Mouse (Mus musculus) telencephalon, adult 2 months (tissue): ENCODE data around the gene Akt2.
A peak's percentile ranks its signal among the peaks of the same experiment; 100 is the strongest.
"Not testable (repeated sequence)": the region's sequence is repeated elsewhere in the genome, so short reads cannot be mapped to it uniquely, and the experiment has no call there.

Experiments used
- DNase-seq: peaks from one replicate; pipeline ENCODE4 v3.0.0-alpha.2; 2011; ENCODE audit warnings: low read depth, low spot score

The Akt2 gene

DNA sequence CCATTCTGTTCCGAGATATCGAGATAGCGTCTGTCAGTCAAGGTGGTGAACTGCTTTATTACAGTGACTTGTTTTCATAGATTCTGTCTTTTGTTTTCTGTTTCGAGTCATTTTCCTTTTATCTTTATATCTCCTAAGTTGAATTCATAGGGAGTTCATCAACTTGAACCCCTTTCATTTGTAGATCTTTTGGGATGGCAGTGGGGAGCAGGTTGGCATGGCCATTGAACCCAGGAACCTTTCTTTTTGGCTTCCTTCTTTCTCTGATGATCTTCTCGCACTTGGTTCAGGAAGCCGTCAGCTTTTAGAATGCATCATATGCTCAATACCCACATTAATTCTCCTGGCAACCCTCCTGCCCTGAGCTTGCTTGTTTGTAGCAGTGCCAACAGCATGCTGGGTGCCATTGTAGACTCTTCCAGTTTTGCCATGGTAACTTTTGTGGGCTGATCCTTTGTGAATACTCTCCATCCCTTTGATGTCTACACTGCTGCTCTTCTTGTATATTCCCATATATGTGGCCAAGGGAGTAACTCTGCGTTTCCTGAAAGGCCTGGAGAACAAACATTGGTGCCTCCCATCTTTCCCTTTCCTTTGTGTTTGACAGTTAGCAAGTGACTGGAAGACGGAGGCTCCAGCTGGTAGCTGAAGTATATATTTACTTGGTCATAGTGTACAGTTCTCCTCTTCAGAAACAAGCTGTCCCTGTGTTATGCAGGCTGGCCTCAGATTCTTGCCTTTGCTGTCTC is 22.6 kb downstream of the Akt2 start:
- no peak for DNase-seq

DNA sequence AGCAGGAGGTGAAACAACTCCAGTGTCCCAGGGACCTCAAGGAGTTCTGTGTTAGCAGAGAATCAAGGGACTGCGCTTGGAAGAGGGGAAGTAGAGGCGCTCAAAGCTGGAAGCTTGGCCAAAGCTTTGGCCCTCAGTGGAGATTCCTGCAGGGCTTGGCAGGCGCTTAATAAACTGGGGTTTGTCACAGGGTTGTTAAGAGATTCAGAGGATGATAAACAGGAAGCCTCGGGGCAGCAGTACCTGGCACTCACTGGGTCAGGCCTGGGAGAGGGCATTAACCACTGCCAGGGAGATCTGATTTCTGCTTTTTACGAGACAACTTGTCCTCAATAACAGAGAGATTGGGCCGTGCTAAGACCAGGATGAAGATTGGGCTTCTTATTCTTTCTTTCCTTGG is 29.7 kb downstream of the Akt2 start:
- no peak for DNase-seq

DNA sequence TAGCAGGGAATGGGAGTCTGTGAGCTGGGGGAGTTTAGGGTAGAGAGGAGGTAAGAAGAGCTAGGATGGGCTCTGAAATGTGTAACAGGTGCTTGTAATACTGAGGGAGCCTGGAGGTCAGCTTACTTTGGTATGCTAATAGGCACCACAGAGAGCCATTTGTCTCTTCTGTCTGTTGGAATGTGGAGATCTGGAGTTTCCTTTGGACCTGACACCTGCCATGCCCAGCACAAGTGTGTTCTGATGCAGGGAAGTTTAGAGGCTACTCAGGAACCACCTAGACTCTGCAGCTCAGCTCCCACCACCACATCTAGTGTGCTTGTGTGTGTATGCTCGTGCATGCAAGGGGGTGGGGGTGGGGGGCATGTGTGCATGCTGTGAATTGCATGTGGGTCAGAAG is 30.9 kb downstream of the Akt2 start:
- no peak for DNase-seq

DNA sequence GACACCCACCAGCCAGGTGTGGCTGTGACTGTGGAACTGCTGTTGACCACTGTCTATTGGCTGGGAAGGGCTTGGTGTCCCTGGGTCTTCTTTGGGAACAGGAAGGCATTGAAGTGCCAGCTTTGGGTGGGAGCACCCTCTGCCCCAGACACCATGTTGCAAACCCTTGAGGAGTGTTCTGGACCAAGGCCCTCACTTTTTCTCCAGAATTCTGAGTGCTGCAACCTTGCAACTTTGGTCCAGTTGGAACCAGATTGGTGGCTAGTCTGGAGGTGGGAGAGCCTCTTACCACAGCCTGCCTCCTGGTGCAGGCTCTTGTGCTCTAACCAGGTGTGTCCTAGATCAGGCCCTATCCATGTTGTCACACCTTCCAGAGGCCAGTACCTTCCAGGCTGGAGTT is 33.6 kb downstream of the Akt2 start:
- DNase-seq: no peak

DNA sequence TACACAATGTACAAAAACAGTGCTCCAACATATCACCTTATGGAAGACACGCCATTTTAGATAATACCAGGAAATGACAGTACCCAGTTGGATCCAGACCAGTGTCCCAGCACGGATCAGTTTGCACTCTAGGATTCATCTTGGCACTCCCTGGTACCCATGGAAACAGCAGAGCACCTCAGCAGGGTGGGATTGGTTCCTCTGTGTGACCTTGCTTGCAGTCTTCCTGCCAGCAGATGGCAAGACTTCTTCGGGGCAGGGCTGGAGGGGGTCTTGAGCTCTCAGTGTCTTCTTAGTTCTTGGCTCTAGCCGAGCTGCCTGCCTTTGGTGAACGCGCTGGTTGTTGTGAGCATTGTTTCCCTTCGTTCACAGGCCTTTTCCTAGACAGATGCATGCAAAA is 36.4 kb downstream of the Akt2 start:
- no peak for DNase-seq

DNA sequence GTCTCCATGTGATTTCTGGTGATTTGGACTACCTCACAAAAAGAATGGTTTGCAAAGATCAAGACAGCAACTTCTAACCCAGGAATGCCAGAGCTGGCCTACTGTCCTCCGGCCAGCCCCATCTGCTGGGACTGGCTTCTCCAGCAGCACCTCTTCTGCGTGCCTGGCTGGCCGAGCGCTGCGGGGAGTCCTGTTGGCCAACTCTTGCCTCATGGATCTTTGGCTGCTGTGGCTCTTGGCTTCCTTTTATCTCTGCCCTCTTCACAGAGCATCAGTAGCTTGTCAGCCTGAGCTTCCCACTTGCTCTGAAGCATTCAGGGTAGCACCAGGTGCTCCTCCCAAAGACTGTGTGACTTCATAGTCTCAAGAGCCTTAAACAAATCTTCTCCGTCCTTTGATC is 36.8 kb downstream of the Akt2 start:
- no peak for DNase-seq

DNA sequence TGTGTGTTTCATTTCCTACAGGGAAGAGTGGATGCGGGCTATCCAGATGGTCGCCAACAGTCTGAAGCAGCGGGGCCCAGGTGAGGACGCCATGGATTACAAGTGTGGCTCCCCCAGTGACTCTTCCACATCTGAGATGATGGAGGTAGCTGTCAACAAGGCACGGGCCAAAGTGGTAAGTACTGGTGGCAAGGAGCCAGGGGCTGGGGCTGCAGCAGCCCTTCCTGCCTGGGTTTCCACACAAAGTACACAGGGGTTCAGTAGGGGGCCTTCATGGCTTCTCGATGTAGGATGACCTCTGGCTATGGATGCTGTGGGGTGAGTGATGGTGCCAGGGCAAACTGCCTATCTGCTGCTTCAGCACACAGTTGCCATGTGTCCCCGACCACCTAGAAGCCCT is 37.5 kb downstream of the Akt2 start:
- not testable (repeated sequence) for DNase-seq

DNA sequence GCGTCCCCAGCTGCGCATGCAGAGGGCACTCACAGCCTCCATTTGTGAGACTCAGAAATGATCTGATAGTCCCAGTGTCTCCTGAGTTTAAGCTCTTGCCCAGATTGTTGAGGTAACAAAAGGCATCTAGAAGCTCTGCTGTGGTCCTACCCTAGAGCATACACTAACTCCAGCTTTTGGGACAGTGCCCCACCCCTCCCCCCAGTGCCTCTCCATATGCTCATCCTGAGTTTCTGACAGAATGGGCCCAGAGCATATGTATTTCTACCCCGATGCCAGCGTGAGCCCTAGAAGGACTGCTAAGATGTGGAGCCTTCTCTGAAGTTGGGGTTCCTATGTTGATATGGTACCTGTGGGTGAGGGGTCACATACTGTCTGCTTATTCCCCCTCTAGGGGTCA is 40.1 kb downstream of the Akt2 start:
- no peak for DNase-seq

DNA sequence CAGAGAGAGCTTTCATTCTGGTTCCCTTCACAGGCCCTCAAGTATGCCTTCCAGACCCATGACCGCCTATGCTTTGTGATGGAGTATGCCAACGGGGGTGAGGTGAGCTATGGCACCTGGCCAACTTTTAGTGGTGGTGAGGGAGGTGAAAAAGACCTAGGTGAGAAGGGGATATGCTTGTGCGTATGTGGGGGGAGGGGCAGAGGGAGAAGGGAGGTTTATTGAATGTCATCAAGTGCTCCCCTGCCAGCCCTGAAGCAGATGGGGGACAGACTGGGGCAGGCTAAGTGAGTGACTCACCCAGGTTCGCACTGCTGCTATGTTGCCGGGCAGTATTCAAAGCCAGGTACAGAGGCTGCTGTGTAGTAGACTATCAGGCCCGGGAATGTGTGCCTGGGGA is 41.8 kb downstream of the Akt2 start:
- no peak for DNase-seq

DNA sequence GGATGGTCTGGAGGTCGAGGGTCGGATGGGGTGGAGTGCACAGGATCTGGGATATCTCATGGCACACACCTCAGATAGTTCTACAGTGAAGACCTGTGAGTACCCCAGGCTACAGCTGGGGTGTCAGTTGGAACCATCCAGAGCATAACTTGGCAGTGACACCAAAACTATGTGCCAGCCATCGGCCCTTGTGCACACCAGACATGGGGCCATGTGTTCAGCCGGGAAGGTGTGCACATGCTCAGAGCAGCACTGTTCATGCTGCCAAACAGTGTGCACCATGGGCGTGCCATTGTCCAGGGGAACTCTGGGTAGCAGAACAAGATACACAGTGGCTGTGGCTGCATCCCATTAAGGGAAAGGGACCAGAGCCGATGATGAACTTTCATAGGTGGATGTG is 43.3 kb downstream of the Akt2 start:
- DNase-seq: no peak

DNA sequence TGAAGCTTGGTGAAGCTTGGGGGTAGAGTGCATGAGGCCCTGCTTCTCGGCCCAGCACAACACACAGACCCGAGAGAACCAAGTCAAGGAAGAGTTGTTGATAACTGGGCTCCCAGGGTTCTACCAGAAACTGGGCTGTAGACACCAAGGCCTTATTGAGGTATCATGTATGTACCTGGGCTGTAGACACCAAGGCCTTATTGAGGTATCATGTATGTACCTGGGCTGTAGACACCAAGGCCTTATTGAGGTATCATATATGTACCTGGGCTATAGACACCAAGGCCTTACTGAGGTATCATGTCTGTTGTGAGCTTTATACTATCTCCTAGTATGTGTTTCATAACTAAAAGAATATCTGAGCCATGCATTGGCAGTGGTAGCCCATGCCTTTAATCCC is 43.7 kb downstream of the Akt2 start:
- DNase-seq: not testable (repeated sequence)

DNA sequence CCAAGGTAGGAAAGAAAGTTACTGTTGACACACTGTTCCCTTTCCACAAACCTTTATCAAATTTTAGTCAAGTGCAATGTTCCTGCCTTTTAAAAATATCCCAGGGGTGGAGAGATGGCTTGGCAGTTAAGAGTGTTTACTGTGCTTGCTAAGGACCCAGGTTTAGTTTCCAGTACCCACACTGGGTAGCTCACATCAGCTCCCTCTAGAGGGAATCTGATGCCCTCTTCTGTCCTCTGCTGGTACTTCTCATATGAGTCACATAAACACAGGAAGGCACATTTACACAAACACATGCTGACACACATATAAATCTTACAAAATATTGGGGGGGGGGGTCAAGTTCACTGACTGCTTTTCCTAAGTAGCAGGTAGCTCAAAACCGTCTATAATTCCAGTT is 53.1 kb downstream of the Akt2 start:
- DNase-seq: no peak

DNA sequence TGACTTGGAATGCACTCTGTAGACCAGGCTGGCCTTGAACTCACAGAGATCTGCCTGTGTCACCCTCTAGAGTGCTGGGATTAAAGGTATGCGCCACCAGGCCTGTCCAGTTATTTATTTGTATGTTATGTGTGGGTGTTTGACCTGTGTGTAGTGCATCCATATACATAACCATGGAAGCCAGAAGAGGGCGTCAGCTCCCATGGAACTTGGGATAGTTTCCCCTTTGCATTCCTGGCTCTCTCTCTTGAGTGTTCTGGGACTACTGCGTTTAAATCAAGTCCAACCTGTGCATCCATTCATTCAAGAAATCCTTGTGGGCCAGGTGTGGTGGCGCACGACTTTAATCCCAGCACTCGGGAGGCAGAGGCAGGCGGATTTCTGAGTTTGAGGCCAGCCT is 55.2 kb downstream of the Akt2 start:
- DNase-seq: no peak

DNA sequence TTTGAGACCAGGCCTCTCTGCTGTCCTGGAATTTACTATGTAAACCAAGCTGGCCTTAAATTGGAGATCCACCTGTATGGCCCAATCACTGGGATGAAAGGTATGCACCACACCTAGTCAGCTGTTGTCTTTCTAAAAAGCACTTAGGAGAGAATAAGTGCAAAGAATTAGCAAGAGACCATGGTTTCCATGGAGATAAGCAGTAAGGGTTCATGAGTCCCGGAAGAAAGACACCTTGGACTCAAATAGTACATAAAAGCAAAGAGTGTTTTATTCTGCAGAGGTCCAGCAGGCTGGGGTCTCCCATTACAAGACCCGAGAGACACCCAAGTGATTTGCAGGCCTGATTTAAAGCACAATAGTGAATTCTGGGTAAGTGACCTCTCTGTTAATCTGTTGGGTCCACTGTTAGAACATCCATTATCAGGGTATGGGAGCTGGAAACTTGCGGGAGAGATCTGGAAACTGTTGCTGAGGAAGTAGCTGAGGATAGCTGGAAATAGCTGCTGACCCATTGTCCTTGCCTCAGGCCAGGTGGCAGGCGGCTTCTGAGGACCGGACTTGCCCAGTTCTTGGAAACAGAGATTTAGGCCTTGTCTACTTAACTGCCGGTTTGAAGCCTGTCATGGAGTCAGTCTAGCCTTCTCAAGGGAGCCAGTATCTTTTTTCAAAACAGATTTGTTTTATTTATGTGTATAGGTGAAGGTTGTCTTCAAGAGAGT is 56.1 kb downstream of the Akt2 start:
- DNase-seq: no peak

DNA sequence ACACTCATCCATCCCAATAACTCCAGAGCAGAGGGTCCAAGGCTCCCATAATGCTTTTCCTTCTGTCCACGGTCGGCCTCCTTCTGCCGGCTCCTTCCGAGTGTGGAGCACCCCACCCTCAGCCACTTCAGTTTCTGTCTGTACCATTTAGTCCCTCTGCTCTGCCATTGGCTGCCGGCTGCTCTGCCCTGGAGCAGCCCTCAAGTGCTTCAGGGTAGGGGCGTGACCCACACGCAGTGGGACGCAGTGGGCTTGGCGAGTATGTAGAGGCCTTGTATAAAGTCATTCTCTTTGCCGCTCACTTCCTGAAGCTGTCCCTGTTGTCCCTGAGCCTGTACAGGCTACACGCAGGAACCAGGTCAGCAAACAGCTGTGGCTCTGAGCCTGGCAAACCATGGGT is 58.4 kb downstream of the Akt2 start:
- no peak for DNase-seq

DNA sequence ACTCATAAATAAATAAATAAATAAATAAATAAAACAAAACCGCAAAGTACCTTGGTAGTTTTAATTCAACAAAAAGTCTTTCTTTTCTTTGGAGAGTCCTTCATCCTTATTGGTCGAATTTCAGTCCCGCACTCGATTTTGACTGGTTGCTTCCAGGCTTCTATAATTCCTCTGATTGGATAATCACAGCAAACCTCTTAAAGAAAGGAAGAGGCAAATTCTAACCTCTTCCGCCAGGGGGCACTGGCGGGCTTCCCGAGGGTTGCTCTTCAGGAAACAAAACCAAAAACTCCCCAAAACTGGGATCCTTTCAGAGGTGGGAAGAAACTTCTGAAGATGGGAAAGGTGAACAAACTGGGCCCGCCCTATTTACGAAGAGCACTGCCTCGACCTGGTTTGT is 59.6 kb downstream of the Akt2 start:
- peak; percentile 79 for DNase-seq

DNA sequence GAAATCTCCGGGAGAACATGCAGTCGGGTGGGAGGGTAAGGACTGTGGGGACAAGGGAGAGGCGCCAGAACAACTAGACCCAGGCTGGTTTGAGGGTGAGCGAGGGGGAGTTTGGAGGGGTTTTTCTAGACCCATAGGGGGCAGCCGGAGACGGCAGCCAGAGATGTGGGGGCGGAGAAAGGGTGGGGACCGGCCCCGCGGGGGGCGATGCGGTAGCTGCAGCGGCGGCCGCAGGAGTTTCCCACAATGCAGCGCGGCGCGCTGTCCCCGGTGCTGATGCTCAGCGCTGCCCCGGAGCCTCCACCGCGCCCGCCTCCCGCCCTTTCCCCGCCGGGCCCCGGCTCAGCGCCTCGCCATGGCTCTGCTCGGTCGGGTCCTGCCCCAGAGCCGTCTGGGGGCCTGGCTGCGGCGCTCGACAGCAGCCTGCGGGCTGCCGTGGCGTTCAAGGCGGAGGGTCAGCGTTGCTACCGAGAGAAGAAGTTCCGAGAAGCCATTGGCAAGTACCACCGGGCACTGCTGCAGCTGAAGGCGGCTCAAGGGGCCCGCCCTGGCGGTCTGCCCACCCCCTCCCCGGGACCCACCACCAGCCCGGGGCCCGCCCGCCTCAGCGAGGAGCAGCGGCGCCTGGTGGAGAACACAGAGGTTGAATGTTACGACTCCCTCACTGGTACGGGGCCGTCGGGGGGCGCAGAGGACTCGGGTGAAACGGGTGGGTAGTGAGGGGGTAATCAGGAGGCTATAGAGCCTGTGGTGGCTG is 62.5 kb downstream of the Akt2 start, which contains the start of gene Ttc9b:
Ttc9b (plus strand) TSS at position 235 of the 757 bp plus-strand sequence.
- peak; percentile 55 for DNase-seq

DNA sequence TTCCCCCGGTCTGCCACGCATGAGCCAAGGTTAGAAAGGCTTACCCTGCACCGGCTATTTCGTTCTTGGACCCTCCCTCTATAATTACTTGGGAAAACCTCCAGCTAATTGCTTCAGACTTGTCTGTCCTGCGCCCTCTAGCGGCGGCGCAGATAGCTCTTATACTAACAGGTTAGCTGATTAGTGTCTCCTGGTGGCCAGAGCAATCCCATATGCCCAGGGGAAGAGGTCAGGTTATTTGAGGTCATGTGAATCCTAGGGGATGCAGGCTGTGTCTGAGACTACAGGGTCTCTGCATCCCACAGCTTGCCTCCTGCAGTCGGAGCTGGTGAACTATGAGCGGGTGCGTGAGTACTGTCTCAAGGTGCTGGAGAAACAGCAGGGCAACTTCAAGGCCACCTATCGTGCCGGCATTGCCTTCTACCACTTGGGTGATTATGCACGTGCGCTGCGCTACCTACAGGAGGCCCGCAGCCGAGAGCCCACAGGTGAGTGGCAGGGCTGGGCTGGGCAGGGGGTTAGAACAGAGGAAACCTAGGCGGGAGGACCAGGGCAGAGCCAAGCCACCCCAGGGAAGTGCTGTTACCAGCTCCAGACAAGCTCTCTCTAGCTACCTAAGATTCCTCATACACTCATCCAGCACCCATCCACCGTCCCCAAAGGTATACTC is 63.4 kb downstream of the Akt2 start:
- peak; percentile 58 for DNase-seq

DNA sequence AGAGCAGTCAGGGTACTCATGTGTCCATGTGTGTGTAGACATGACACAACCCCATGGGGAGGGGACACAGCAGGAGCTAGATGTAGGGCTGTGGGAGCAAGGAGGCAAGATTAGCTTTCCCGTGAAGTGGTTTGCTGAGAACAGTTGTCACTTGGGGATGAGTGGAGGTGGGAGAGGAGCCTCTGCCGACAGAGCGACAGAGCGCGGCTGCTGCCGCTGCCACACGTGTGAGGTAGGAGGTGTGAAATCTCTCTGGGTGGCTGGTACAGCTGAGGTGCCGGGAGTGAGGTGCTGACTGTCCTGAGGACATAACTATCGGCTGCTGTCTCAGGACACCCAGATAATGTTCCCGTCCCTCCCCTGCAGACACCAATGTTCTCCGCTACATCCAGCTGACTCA is 64.2 kb downstream of the Akt2 start:
- DNase-seq: peak; percentile 83

DNA sequence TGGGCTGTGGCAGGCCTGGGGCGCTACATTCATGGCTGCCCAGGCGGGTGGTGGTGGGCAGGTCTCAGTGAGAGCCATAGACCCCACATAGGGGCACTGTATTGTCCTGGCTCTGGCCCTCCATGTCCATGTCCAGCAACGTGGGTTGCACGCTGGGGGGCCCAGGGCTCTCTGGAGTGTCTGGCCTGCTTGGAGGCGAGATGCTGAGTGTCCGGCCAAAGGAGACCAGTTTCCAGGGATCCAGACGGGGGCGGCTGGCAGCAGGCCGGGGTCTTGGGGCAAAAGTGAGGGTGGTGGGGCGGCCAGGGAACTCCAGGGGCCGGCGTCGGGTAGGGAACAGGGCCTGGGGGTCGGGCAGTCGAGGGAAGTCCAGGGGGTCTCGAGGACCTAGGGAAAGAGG is 65.2 kb downstream of the Akt2 start:
- no peak for DNase-seq

DNA sequence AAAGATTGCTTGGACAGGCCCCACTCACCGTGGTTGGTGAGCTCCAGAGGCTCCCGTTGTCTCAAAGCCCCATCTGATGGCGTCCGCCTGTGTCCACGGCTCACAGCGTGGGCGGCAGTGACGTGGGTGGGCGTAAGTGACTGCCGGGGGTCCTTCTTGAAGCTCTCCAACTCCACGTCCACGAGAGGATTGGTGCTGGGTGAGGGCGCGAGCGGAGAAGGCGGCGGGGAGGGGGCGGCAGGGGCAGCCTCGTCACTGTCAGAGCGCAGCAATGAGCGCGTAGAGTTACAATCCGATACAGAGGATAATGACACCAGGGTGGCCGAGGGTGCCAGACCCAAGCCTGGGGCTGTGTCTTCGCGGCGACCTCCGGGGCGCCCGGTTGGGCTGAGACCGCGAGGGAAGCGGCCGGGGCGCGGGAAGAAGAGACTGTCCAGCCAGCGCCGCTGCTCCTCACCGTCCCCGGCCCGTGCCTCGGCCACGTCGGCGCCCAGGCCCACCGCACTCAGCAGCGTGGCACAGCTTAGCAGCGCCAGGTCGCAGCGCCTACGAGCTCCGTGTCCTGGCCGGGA is 66.6 kb downstream of the Akt2 start:
- DNase-seq: no peak
